Mouse (Mus musculus) gonadal fat pad, adult 2 months (tissue): ENCODE measurements around the gene Qsox1. TPM values are rescaled to one million over a fixed set of nuclear protein-coding genes. Genes with fewer than 3 reads are reported as not detected.
A peak's percentile ranks its signal among the peaks of the same experiment; 100 is the strongest.

Experiments used
- DNase-seq: peaks from one replicate; pipeline ENCODE4 v3.0.0-alpha.2; 2012; ENCODE audit warnings: low read depth
- polyA plus RNA-seq: library from polyadenylated mRNA; depleted of rRNA; stranded (reverse); fragments of >200 nt; gene quantifications from 2 replicates; pipeline ENCODE4 v1.2.3, GENCODE M21; 2012

The Qsox1 gene
- polyA plus RNA-seq, 1 experiment: 295 TPM

GRCm38 (mm10) chr1:155801014-155801991 is 11.4 kb downstream of the Qsox1 start:
- peak; percentile 79 for DNase-seq

- DNase-seq: peak; percentile 92
These were observed 14.7 kb downstream of the Qsox1 start for GRCm38 (mm10) chr1:155798000-155798399.

- DNase-seq: no peak
These were observed 15.3 kb downstream of the Qsox1 start for GRCm38 (mm10) chr1:155797425-155797824.

- no peak for DNase-seq
These were observed 15.8 kb downstream of the Qsox1 start for GRCm38 (mm10) chr1:155796757-155797405.

- peak; percentile 86 for DNase-seq
These were observed 16.9 kb downstream of the Qsox1 start for GRCm38 (mm10) chr1:155795791-155796233.

GRCm38 (mm10) chr1:155794855-155795254 is 17.8 kb downstream of the Qsox1 start:
- no peak for DNase-seq

- DNase-seq: no peak
These were observed 20.8 kb downstream of the Qsox1 start for GRCm38 (mm10) chr1:155791919-155792318.

GRCm38 (mm10) chr1:155790111-155790974 is 22.3 kb downstream of the Qsox1 start:
- DNase-seq: no peak

GRCm38 (mm10) chr1:155785886-155786285 is 26.8 kb downstream of the Qsox1 start:
- DNase-seq: no peak

GRCm38 (mm10) chr1:155784343-155785205 is 28.1 kb downstream of the Qsox1 start:
- DNase-seq: no peak

GRCm38 (mm10) chr1:155782382-155782781 is 30.3 kb downstream of the Qsox1 start:
- no peak for DNase-seq

GRCm38 (mm10) chr1:155777641-155778625 is 34.8 kb downstream of the Qsox1 start:
- no peak for DNase-seq

- no peak for DNase-seq
These were observed 53.5 kb downstream of the Qsox1 start for GRCm38 (mm10) chr1:155759167-155759566.

- no peak for DNase-seq
These were observed 54.0 kb downstream of the Qsox1 start for GRCm38 (mm10) chr1:155758711-155759110.

GRCm38 (mm10) chr1:155757621-155758020 is 55.1 kb downstream of the Qsox1 start:
- DNase-seq: no peak

GRCm38 (mm10) chr1:155753411-155753810 is 59.3 kb downstream of the Qsox1 start:
- no peak for DNase-seq

GRCm38 (mm10) chr1:155751484-155752255 is 61.0 kb downstream of the Qsox1 start, which contains the start of gene Lhx4:
Gene Lhx4 (minus strand): TSS chr1:155751684.
- no peak for DNase-seq

- DNase-seq: no peak
These were observed 62.0 kb downstream of the Qsox1 start for GRCm38 (mm10) chr1:155750517-155751178.
